Mouse (Mus musculus): Measurements from ENCODE around the gene Umps. TPM values are rescaled to one million over a fixed set of nuclear protein-coding genes. Genes with fewer than 3 reads are reported as not detected.

The Umps gene
- polyA plus RNA-seq (2015; fragmentation: Nextera tagmentation; extraction: Ambion mirVana), result 30.9 and 32.6 TPM in 2 replicates

GRCm38 (mm10) chr16:33966538-33967282 is at the start of gene Umps:
Umps (minus strand) TSS chr16:33967038.
- WGBS, result 1% methylated on average over 44 of the region's 44 CpGs
- H3K4me1 ChIP-seq (replicated peaks; ENCODE audit: control insufficient read depth, insufficient read depth, low read length), result peaks cover 11% of the 10 kb centered on the region
- no peaks in the 10 kb centered on the region for H3K27me3 ChIP-seq (replicated peaks; ENCODE audit: control insufficient read depth, insufficient read depth, low read length)

DNA sequence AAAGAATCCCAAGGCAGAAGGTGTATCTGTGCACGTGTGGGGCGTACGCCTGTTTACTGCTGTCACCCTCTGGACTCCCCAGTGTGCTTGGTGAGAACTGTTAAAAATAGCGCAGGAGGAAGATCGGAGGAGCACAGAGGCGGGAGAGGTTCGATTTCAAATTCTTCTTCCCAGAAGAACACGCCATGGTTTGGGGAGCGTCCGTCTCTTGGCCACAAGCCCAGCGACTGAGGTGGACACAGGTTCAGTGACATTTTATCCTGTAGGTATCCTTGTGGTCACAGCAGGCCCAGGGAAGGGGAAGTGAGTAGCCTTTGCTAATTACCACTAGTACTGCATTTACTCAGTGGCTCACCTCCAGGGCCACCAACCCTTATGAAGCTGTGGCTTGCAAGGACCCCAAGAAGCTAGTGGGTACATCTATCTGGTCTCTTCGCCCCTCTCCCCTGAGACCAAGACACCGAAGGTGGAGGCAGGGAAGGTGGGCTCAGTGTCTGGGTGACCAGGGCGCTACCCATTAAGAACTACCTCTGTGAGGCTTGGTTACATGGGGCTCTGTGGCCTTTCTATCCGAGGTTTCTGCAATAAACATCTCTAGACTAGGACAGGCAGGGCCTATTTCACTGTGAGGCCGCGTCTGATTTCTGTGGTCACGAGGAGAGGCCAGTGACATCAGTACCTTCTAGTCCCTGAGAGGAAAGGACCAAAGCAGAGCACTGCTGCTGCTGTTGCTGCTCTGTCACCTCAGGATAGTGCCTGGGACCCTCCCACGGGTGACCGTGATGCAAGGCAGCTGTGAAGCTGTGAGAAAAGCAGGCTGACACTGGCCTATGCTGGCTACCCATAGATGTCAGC is 45.4 kb upstream of the Umps start:
- no peak overlapping the region for H3K9ac ChIP-seq (replicated peaks; ENCODE audit: low read depth, low read length)
- no peak overlapping the region for H3K4me2 ChIP-seq (ENCODE audit: low read length)
- H3K4me1 ChIP-seq (replicated peaks; ENCODE audit: control insufficient read depth, insufficient read depth, low read length), result no peaks in the 10 kb centered on the region
- peaks cover 3% of the 10 kb centered on the region; the same call in 1 of the 2 replicates for H3K9me3 ChIP-seq (ENCODE audit: control insufficient read depth, low read length)
- H3K27ac ChIP-seq (ENCODE audit: low read length), result no peak overlapping the region
- H3K36me3 ChIP-seq (ENCODE audit: control insufficient read depth, insufficient read depth), result peaks cover 30% of the 10 kb centered on the region
- ATAC-seq, result no peak
- H3K27me3 ChIP-seq (replicated peaks; ENCODE audit: control insufficient read depth, insufficient read depth, low read length), result no peaks in the 10 kb centered on the region
- WGBS, result 91% methylated on average over 20 of the region's 20 CpGs
- H3K4me3 ChIP-seq (replicated peaks; ENCODE audit: low read length), result no peak overlapping the region

More at GRCm38 (mm10) chr16:33966538-33967282, at the start of gene Umps:
- H3K4me2 ChIP-seq (ENCODE audit: low read length), result peak within 1 kb of the TSS; percentile 88
- H3K27ac ChIP-seq (ENCODE audit: low read length), result peak within 1 kb of the TSS; percentile 16; the same call in 1 of the 2 replicates
- peaks cover 2% of the 10 kb centered on the region; the same call in 1 of the 2 replicates for H3K36me3 ChIP-seq (ENCODE audit: control insufficient read depth, insufficient read depth)
- peak within 1 kb of the TSS; percentile 77 for H3K4me3 ChIP-seq (replicated peaks; ENCODE audit: low read length)
- ATAC-seq, result peak; percentile 96
- H3K9ac ChIP-seq (replicated peaks; ENCODE audit: low read depth, low read length), result peak within 1 kb of the TSS; percentile 82
- H3K9me3 ChIP-seq (ENCODE audit: control insufficient read depth, low read length), result no peaks in the 10 kb centered on the region

GRCm38 (mm10) chr16:34009567-34009966 is 42.7 kb upstream of the Umps start:
- Histone ChIP-seq H3K9ac (replicated peaks; ENCODE audit: low read depth, low read length) (no peak overlapping the region), H3K4me3 (replicated peaks; ENCODE audit: low read length) (no peak overlapping the region), H3K4me1 (replicated peaks; ENCODE audit: control insufficient read depth, insufficient read depth, low read length) (peaks cover 9% of the 10 kb centered on the region), H3K9me3 (ENCODE audit: control insufficient read depth, low read length) (peaks cover 3% of the 10 kb centered on the region; the same call in 1 of the 2 replicates), H3K27ac (ENCODE audit: low read length) (no peak overlapping the region), H3K36me3 (ENCODE audit: control insufficient read depth, insufficient read depth) (peaks cover 15% of the 10 kb centered on the region), H3K27me3 (replicated peaks; ENCODE audit: control insufficient read depth, insufficient read depth, low read length) (no peaks in the 10 kb centered on the region), H3K4me2 (ENCODE audit: low read length) (no peak overlapping the region)
- WGBS, result 93% methylated on average over 2 of the region's 2 CpGs
- no peak for ATAC-seq

GRCm38 (mm10) chr16:34005986-34006385 is 39.1 kb upstream of the Umps start:
- H3K4me2 ChIP-seq (ENCODE audit: low read length), result no peak overlapping the region
- H3K9me3 ChIP-seq (ENCODE audit: control insufficient read depth, low read length), result peaks cover 3% of the 10 kb centered on the region; the same call in 1 of the 2 replicates
- no peaks in the 10 kb centered on the region for H3K27me3 ChIP-seq (replicated peaks; ENCODE audit: control insufficient read depth, insufficient read depth, low read length)
- WGBS, result 94% methylated on average over 3 of the region's 3 CpGs
- no peak overlapping the region for H3K27ac ChIP-seq (ENCODE audit: low read length)
- peaks cover 21% of the 10 kb centered on the region for H3K4me1 ChIP-seq (replicated peaks; ENCODE audit: control insufficient read depth, insufficient read depth, low read length)
- peaks cover 8% of the 10 kb centered on the region for H3K36me3 ChIP-seq (ENCODE audit: control insufficient read depth, insufficient read depth)
- H3K4me3 ChIP-seq (replicated peaks; ENCODE audit: low read length), result no peak overlapping the region
- ATAC-seq, result no peak
- no peak overlapping the region for H3K9ac ChIP-seq (replicated peaks; ENCODE audit: low read depth, low read length)

DNA sequence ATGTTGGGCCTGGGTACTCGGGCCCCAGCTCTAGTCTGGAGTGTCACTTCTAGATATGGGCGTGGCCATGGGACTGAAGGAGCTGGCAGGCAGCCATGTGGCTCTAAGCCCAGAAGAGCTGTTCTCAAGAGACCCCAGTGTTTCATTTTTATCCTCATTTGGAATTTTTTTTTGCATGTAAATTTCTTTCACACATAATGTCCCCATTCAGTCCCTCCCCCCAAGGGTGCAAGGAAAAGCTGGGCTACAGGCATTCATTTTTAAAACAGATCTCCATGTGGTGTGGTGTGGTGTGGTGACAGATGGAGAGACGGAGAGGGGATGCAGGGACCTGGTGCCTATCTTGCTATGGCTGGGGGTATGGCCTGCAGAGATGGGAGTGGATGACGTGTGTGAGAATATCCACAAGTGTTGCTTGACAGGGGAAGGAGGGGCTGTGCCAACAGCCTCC is 37.3 kb upstream of the Umps start:
- H3K4me3 ChIP-seq (replicated peaks; ENCODE audit: low read length), result no peak overlapping the region
- peak; percentile 94 for ATAC-seq
- peaks cover 21% of the 10 kb centered on the region for H3K4me1 ChIP-seq (replicated peaks; ENCODE audit: control insufficient read depth, insufficient read depth, low read length)
- 6% methylated on average over 4 of the region's 4 CpGs for WGBS
- H3K9me3 ChIP-seq (ENCODE audit: control insufficient read depth, low read length), result no peaks in the 10 kb centered on the region
- H3K27ac ChIP-seq (ENCODE audit: low read length), result peak overlapping the region; percentile 89
- H3K36me3 ChIP-seq (ENCODE audit: control insufficient read depth, insufficient read depth), result peaks cover 4% of the 10 kb centered on the region
- H3K9ac ChIP-seq (replicated peaks; ENCODE audit: low read depth, low read length), result no peak overlapping the region
- H3K27me3 ChIP-seq (replicated peaks; ENCODE audit: control insufficient read depth, insufficient read depth, low read length), result no peaks in the 10 kb centered on the region
- peak overlapping the region; percentile 17 for H3K4me2 ChIP-seq (ENCODE audit: low read length)

DNA sequence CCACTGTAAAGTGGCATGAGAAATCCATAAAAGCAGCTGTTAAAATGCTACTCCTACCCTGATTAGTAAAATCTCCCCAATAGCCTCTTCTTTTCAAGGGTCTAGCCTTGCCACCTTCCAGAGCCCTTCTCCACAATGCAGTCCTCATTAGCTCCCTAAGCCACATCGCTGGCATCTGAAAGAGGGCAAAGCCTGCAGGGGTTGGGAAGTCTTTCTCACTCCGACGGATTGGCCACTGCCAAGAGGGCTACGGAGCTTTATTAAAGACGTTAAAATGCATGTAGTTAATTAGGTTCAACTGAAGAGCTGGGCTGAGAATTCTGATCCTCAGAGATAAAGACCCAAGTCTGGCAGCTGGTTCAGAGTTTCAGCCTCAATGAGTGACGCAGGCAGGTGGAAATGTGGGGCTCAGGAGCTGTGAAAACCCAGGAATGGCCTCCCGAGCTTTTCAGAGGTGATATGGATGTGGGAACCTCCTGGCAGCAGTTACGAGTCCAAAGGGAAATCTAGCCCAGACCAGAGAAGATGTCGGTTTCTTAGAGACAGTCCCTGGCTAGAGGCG is 36.8 kb upstream of the Umps start:
- peak; percentile 65 for ATAC-seq
- H3K4me2 ChIP-seq (ENCODE audit: low read length), result peak overlapping the region; percentile 13; the same call in 1 of the 2 replicates

DNA sequence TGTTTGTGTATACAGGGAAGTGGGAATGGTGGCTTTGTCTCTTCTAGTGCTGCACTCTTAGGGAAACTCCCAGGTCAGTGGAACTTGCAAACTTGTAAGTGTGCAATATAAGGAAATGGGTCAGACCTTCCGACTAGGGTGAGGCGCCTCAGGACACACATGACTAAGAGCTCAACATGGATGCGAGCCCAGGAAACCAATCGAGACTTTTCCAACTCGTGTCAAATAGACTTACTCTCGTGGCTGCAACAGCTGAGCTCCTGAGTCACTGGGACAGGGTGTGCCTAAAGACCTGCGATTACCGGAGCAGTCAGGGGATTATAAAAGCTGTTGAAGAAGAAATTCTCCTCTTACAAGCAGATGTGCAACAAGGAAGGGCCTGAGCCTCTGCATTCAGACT is 33.9 kb upstream of the Umps start:
- 82% methylated on average over 8 of the region's 8 CpGs for WGBS

More for the DNA sequence above, 36.8 kb upstream of the Umps start:
- H3K9ac ChIP-seq (replicated peaks; ENCODE audit: low read depth, low read length), result no peak overlapping the region
- WGBS, result 8% methylated on average over 10 of the region's 10 CpGs
- no peaks in the 10 kb centered on the region for H3K27me3 ChIP-seq (replicated peaks; ENCODE audit: control insufficient read depth, insufficient read depth, low read length)
- peaks cover 21% of the 10 kb centered on the region for H3K4me1 ChIP-seq (replicated peaks; ENCODE audit: control insufficient read depth, insufficient read depth, low read length)
- H3K9me3 ChIP-seq (ENCODE audit: control insufficient read depth, low read length), result no peaks in the 10 kb centered on the region
- no peak overlapping the region for H3K4me3 ChIP-seq (replicated peaks; ENCODE audit: low read length)
- H3K36me3 ChIP-seq (ENCODE audit: control insufficient read depth, insufficient read depth), result peaks cover 4% of the 10 kb centered on the region
- peak overlapping the region; percentile 89 for H3K27ac ChIP-seq (ENCODE audit: low read length)

GRCm38 (mm10) chr16:33999388-33999787 is 32.5 kb upstream of the Umps start:
- Histone ChIP-seq H3K36me3 (ENCODE audit: control insufficient read depth, insufficient read depth) (no peaks in the 10 kb centered on the region), H3K4me1 (replicated peaks; ENCODE audit: control insufficient read depth, insufficient read depth, low read length) (peaks cover 11% of the 10 kb centered on the region), H3K4me3 (replicated peaks; ENCODE audit: low read length) (no peak overlapping the region), H3K9me3 (ENCODE audit: control insufficient read depth, low read length) (no peaks in the 10 kb centered on the region), H3K27ac (ENCODE audit: low read length) (no peak overlapping the region), H3K27me3 (replicated peaks; ENCODE audit: control insufficient read depth, insufficient read depth, low read length) (no peaks in the 10 kb centered on the region), H3K9ac (replicated peaks; ENCODE audit: low read depth, low read length) (no peak overlapping the region), H3K4me2 (ENCODE audit: low read length) (no peak overlapping the region)
- ATAC-seq, result no peak
- WGBS, result 31% methylated on average over 3 of the region's 3 CpGs

More for the DNA sequence above, 33.9 kb upstream of the Umps start:
- no peaks in the 10 kb centered on the region for H3K27me3 ChIP-seq (replicated peaks; ENCODE audit: control insufficient read depth, insufficient read depth, low read length)
- no peak overlapping the region for H3K4me2 ChIP-seq (ENCODE audit: low read length)
- H3K27ac ChIP-seq (ENCODE audit: low read length), result no peak overlapping the region
- no peak overlapping the region for H3K4me3 ChIP-seq (replicated peaks; ENCODE audit: low read length)
- no peak for ATAC-seq
- no peaks in the 10 kb centered on the region for H3K9me3 ChIP-seq (ENCODE audit: control insufficient read depth, low read length)
- no peaks in the 10 kb centered on the region for H3K36me3 ChIP-seq (ENCODE audit: control insufficient read depth, insufficient read depth)
- H3K4me1 ChIP-seq (replicated peaks; ENCODE audit: control insufficient read depth, insufficient read depth, low read length), result peaks cover 21% of the 10 kb centered on the region
- H3K9ac ChIP-seq (replicated peaks; ENCODE audit: low read depth, low read length), result no peak overlapping the region

GRCm38 (mm10) chr16:33998011-33998410 is 31.2 kb upstream of the Umps start:
- H3K36me3 ChIP-seq (ENCODE audit: control insufficient read depth, insufficient read depth), result no peaks in the 10 kb centered on the region
- H3K4me2 ChIP-seq (ENCODE audit: low read length), result no peak overlapping the region
- no peak for ATAC-seq
- H3K4me1 ChIP-seq (replicated peaks; ENCODE audit: control insufficient read depth, insufficient read depth, low read length), result no peaks in the 10 kb centered on the region
- H3K27me3 ChIP-seq (replicated peaks; ENCODE audit: control insufficient read depth, insufficient read depth, low read length), result no peaks in the 10 kb centered on the region
- no peaks in the 10 kb centered on the region for H3K9me3 ChIP-seq (ENCODE audit: control insufficient read depth, low read length)
- H3K9ac ChIP-seq (replicated peaks; ENCODE audit: low read depth, low read length), result no peak overlapping the region
- H3K27ac ChIP-seq (ENCODE audit: low read length), result no peak overlapping the region
- 86% methylated on average over 6 of the region's 6 CpGs for WGBS
- no peak overlapping the region for H3K4me3 ChIP-seq (replicated peaks; ENCODE audit: low read length)
